Mouse (Mus musculus) retina, postnatal 1 day (tissue): ENCODE results near the gene Prdx2.

Experiments used
- DNase-seq: peaks from one replicate; pipeline ENCODE4 v3.0.0-alpha.2; 2012

Prdx2 gene

DNA sequence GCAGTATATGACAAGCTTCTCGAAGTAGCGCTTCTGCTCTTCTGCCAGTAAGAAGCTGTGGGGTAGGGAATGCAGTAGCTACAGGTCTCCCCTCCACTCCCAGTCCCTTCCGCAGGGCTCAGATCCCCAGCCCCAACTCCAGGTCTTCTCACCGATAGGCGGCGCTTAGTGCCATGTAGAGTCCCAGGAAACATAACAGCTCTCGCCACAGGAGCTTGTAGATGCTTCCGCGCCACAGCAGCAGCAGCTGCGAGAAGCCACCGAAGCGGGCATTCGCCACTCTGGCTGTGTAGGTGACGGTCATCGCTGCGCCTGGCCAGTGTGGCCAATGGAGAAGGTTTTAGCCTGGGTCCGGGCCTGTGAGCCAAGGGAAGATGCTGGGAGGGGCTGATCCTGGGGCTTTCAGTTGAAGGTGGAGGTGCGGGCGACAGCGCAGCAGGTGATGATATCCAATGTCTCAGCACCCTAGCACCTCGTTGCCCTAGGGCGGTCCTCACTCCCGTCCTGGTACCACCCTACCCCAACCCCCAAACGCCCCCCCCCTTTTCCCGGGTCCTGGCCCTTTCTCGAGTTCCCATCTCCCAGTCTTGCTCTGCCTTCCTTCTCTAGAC is 43.9 kb downstream of the Prdx2 start:
- DNase-seq, result peak; percentile 92

DNA sequence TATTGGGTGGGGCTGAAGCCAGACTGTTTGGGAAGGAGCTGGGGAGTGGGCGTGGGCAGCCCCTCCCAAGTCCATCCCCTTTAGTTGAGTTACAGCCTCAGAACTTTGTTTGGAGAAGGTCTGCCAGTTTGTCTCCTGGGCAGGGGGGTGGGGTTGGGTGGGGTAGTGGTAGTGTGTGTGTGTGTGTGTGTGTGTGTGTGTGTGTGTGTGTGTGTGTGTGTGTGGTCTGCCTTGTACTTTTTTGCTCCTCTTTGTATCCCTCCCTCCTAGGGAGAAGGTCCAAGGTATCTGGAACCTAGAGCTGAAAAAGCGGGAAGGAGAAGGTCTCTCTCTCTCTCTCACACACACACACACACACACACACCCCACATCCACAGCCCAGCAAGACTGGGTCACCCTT is 45.0 kb downstream of the Prdx2 start, which contains the start of gene Best2:
TSS of gene Best2 (minus strand) at position 101 of the 400 bp plus-strand sequence.
- DNase-seq, result no peak

GRCm38 (mm10) chr8:85016724-85017123 is 47.3 kb downstream of the Prdx2 start:
- DNase-seq, result no peak

GRCm38 (mm10) chr8:85017209-85017608 is 47.8 kb downstream of the Prdx2 start:
- peak; percentile 59 for DNase-seq

GRCm38 (mm10) chr8:85021514-85022055 is 52.2 kb downstream of the Prdx2 start:
- DNase-seq, result no peak

DNA sequence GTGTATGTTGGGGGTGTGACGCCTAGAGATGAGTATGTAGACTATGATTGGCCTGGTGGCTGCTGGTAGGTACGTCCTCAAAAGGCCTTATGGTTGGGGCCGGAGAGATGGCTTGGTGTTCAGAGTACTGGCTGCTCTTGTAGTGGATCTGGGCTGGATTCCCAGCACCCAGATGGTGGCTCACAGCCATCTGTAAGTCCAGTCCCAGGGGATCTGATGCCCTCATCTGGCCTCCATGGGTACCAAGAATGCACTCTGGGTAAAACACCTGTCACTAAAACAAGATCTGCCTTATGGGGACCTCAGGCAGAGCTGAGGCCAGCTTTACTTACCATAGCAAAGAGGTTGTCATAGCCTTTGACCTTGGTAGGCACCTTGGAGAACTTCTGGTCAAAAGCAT is 54.5 kb downstream of the Prdx2 start:
- no peak for DNase-seq
